Mouse (Mus musculus) lung, embryonic 14.5 days (tissue): Measurements from ENCODE around the gene Serpinb1a. TPM values are rescaled to one million over a fixed set of nuclear protein-coding genes. Genes with fewer than 3 reads are reported as not detected.

Experiments
- ATAC-seq: fragments of 200-750 bp; cut with Nextera tagmentation; 2 replicates; pipeline ENCODE4 v1.8.0; 2017; ENCODE audit warnings: mild to moderate bottlenecking, moderate TSS enrichment, moderate library complexity; ENCODE audit not compliant: insufficient read depth
- DNase-seq: peaks from one replicate; pipeline ENCODE4 v3.0.0-alpha.2; 2015
- H3K27ac ChIP-seq: fragments of 300-500 bp; sonication (generic); 2 replicates; pipeline ENCODE4 v1.5.1; 2014; ENCODE audit warnings: low read depth, mild to moderate bottlenecking, moderate library complexity
- H3K27me3 ChIP-seq: fragments of 300-500 bp; sonication (generic); 2 replicates; pipeline ENCODE4 v1.6.1; 2014; ENCODE audit warnings: low read length, control low read depth; ENCODE audit not compliant: insufficient read depth
- H3K36me3 ChIP-seq: fragments of 300-500 bp; sonication (generic); 2 replicates; pipeline ENCODE4 v1.6.1; 2014; ENCODE audit warnings: control low read depth; ENCODE audit not compliant: insufficient read depth
- H3K4me1 ChIP-seq: fragments of 300-500 bp; sonication (generic); 2 replicates; pipeline ENCODE4 v1.6.1; 2014; ENCODE audit warnings: antibody characterized with exemption, control low read depth; ENCODE audit not compliant: insufficient read depth
- H3K4me2 ChIP-seq: fragments of 300-500 bp; sonication (generic); 2 replicates; pipeline ENCODE4 v1.6.1; 2014; ENCODE audit warnings: mild to moderate bottlenecking
- H3K4me3 ChIP-seq: fragments of 300-500 bp; sonication (generic); 2 replicates; pipeline ENCODE4 v1.5.1; 2014; ENCODE audit warnings: low read depth, low read length
- H3K9ac ChIP-seq: fragments of 300-500 bp; sonication (generic); 2 replicates; pipeline ENCODE4 v1.6.1; 2014
- H3K9me3 ChIP-seq: fragments of 300-500 bp; sonication (generic); 2 replicates; pipeline ENCODE4 v1.6.1; 2016; ENCODE audit warnings: low read depth, low read length, control low read depth
- CTCF ChIP-seq: IDR thresholded peaks from 2 replicates; pipeline ENCODE4 v1.5.1; 2016; ENCODE audit warnings: antibody characterized with exemption, low read depth
- WGBS: fragments of 180-500 bp; shearing (Covaris S2); extraction: QIAGEN DNeasy Blood & Tissue Kit; methylation state at CpG from one replicate; pipeline ENCODE4 v1.1.7; 2014; 5-methylcytosine and 5-hydroxymethylcytosine counted together
- polyA plus RNA-seq: library from polyadenylated mRNA; unstranded; fragments of >200 nt; fragmentation: Nextera tagmentation; extraction: Ambion mirVana; gene quantifications from 2 replicates; pipeline ENCODE4 v1.2.1, GENCODE M21; 2014

Gene Serpinb1a
- polyA plus RNA-seq, 1 experiment from 2014 or later = 5.1 TPM

GRCm38 (mm10) chr13:32827111-32827822 lies 23.7 kb downstream of the Serpinb1a start:
- no peak overlapping the region for H3K9ac ChIP-seq
- no peak overlapping the region for H3K4me3 ChIP-seq
- H3K4me1 ChIP-seq = no peaks in the 10 kb centered on the region
- H3K9me3 ChIP-seq = no peaks in the 10 kb centered on the region
- TF ChIP-seq CTCF = peak; percentile 23; the same call in 1 of the 2 replicates
- no peak for DNase-seq
- 69% methylated on average over 3 of the region's 3 CpGs for WGBS
- H3K27ac ChIP-seq = no peak overlapping the region
- no peaks in the 10 kb centered on the region for H3K36me3 ChIP-seq
- no peak for ATAC-seq
- no peak overlapping the region for H3K4me2 ChIP-seq
- no peaks in the 10 kb centered on the region for H3K27me3 ChIP-seq

- TF ChIP-seq CTCF = no peak
- H3K36me3 ChIP-seq = peaks cover 14% of the 10 kb centered on the region
- 92% methylated on average over 8 of the region's 8 CpGs for WGBS
Observed at GRCm38 (mm10) chr13:32825546-32825945, 25.4 kb downstream of the Serpinb1a start.

GRCm38 (mm10) chr13:32824377-32825330 lies 26.3 kb downstream of the Serpinb1a start:
- TF ChIP-seq CTCF = no peak
- no peak overlapping the region for H3K4me2 ChIP-seq
- no peaks in the 10 kb centered on the region for H3K9me3 ChIP-seq
- no peaks in the 10 kb centered on the region for H3K4me1 ChIP-seq
- H3K36me3 ChIP-seq = peaks cover 23% of the 10 kb centered on the region
- ATAC-seq (no peak), DNase-seq (no peak)
- no peak overlapping the region for H3K4me3 ChIP-seq
- no peak overlapping the region for H3K9ac ChIP-seq
- H3K27ac ChIP-seq = no peak overlapping the region
- no peaks in the 10 kb centered on the region for H3K27me3 ChIP-seq
- 79% methylated on average over 6 of the region's 6 CpGs for WGBS

More at GRCm38 (mm10) chr13:32825546-32825945, 25.4 kb downstream of the Serpinb1a start:
- Histone ChIP-seq H3K27me3 (no peaks in the 10 kb centered on the region), H3K27ac (no peak overlapping the region), H3K4me3 (no peak overlapping the region), H3K4me2 (no peak overlapping the region), H3K4me1 (no peaks in the 10 kb centered on the region), H3K9ac (no peak overlapping the region), H3K9me3 (no peaks in the 10 kb centered on the region)
- ATAC-seq (no peak), DNase-seq (no peak)

GRCm38 (mm10) chr13:32823126-32823525 lies 27.9 kb downstream of the Serpinb1a start:
- no peaks in the 10 kb centered on the region for H3K27me3 ChIP-seq
- no peak overlapping the region for H3K4me3 ChIP-seq
- H3K27ac ChIP-seq = no peak overlapping the region
- WGBS = 80% methylated on average over 6 of the region's 6 CpGs
- H3K4me2 ChIP-seq = no peak overlapping the region
- H3K9ac ChIP-seq = no peak overlapping the region
- ATAC-seq = no peak
- TF ChIP-seq CTCF = no peak
- H3K4me1 ChIP-seq = no peaks in the 10 kb centered on the region
- H3K36me3 ChIP-seq = peaks cover 38% of the 10 kb centered on the region
- H3K9me3 ChIP-seq = no peaks in the 10 kb centered on the region
- DNase-seq = no peak

- H3K27ac ChIP-seq = no peak overlapping the region
- no peaks in the 10 kb centered on the region for H3K9me3 ChIP-seq
- TF ChIP-seq CTCF = no peak
- no peak for ATAC-seq
- H3K9ac ChIP-seq = no peak overlapping the region
- DNase-seq = no peak
- H3K36me3 ChIP-seq = peaks cover 46% of the 10 kb centered on the region
- WGBS = 97% methylated on average over 4 of the region's 4 CpGs
- no peak overlapping the region for H3K4me3 ChIP-seq
- no peak overlapping the region for H3K4me2 ChIP-seq
- no peaks in the 10 kb centered on the region for H3K27me3 ChIP-seq
- no peaks in the 10 kb centered on the region for H3K4me1 ChIP-seq
Observed at GRCm38 (mm10) chr13:32821671-32822070, 29.3 kb downstream of the Serpinb1a start.

- WGBS = 88% methylated on average over 5 of the region's 5 CpGs
- Histone ChIP-seq H3K36me3 (peaks cover 57% of the 10 kb centered on the region), H3K4me2 (no peak overlapping the region), H3K4me1 (no peaks in the 10 kb centered on the region), H3K9me3 (no peaks in the 10 kb centered on the region), H3K9ac (no peak overlapping the region), H3K27me3 (no peaks in the 10 kb centered on the region), H3K27ac (no peak overlapping the region), H3K4me3 (no peak overlapping the region)
- no peak for TF ChIP-seq CTCF
- ATAC-seq (no peak), DNase-seq (no peak)
Observed at GRCm38 (mm10) chr13:32819926-32820325, 31.1 kb downstream of the Serpinb1a start.

GRCm38 (mm10) chr13:32819241-32819640 lies 31.7 kb downstream of the Serpinb1a start:
- no peak for ATAC-seq
- TF ChIP-seq CTCF = no peak
- Histone ChIP-seq H3K4me1 (no peaks in the 10 kb centered on the region), H3K4me3 (no peak overlapping the region), H3K4me2 (no peak overlapping the region), H3K27ac (no peak overlapping the region), H3K36me3 (peaks cover 59% of the 10 kb centered on the region), H3K27me3 (no peaks in the 10 kb centered on the region), H3K9ac (no peak overlapping the region), H3K9me3 (no peaks in the 10 kb centered on the region)
- 93% methylated on average over 3 of the region's 3 CpGs for WGBS
- no peak for DNase-seq
